Mouse (Mus musculus) myocyte (in vitro differentiated cells): ENCODE results near the gene Syt11.

ENCODE experiments used
- CEBPB ChIP-seq: IDR thresholded peaks from 2 replicates; pipeline ENCODE4 v1.6.1; 2011; ENCODE audit warnings: mild to moderate bottlenecking, moderate library complexity; ENCODE audit not compliant: poor library complexity, insufficient read depth, severe bottlenecking
- E2F4 ChIP-seq: IDR thresholded peaks from one replicate; pipeline ENCODE4 v1.6.1; 2011; ENCODE audit warnings: mild to moderate bottlenecking, control low read depth, moderate library complexity; ENCODE audit not compliant: insufficient read depth
- MAX ChIP-seq: IDR thresholded peaks from one replicate; pipeline ENCODE4 v1.6.1; 2011; ENCODE audit warnings: low read depth, mild to moderate bottlenecking, control low read depth
- MYOD1 ChIP-seq, 3 experiments: IDR thresholded peaks; one replicate each; pipeline ENCODE4 v1.6.1; 2011; ENCODE audit warnings: control low read depth in 2 of 3, low read depth in 2 of 3, mild to moderate bottlenecking in 2 of 3, moderate library complexity in 1 of 3; ENCODE audit not compliant: insufficient read length in 2 of 3, control insufficient read depth in 1 of 3
- POLR2A ChIP-seq: IDR thresholded peaks from one replicate; pipeline ENCODE4 v1.6.1; 2011; ENCODE audit warnings: low read depth, mild to moderate bottlenecking, control low read depth, moderate library complexity; ENCODE audit not compliant: insufficient read length
- POLR2AphosphoS2 ChIP-seq: IDR thresholded peaks from one replicate; pipeline ENCODE4 v1.6.1; 2011; ENCODE audit warnings: low read depth, control low read depth; ENCODE audit not compliant: insufficient read length
- REST ChIP-seq: IDR thresholded peaks from one replicate; pipeline ENCODE4 v1.6.1; 2011; ENCODE audit warnings: mild to moderate bottlenecking, control low read depth, moderate library complexity; ENCODE audit not compliant: insufficient read depth, insufficient read length
- TCF12 ChIP-seq: IDR thresholded peaks from one replicate; pipeline ENCODE4 v1.6.1; 2011; ENCODE audit warnings: mild to moderate bottlenecking, control low read depth; ENCODE audit not compliant: poor library complexity, insufficient read depth, severe bottlenecking

- TF ChIP-seq MAX (no peak), POLR2A (no peak), MYOD1 (IDR thresholded peaks at IDR 0.05; ENCODE audit: control insufficient read depth in 1 of 3, insufficient read length in 2 of 3, low read depth in 2 of 3) (no peak), TCF12 (no peak), E2F4 (no peak), CEBPB (no peak), REST (no peak), POLR2AphosphoS2 (no peak)
Measured at GRCm38 (mm10) chr3:88701222-88701621, 73.7 kb downstream of the Syt11 start.
